In genomic region chr11:70562995-70563469, GRCm38 (mm10) we compare ENCODE assay signal across 8 mouse cellular contexts. TPM values are rescaled to one million over a fixed set of nuclear protein-coding genes. Genes with fewer than 3 reads are reported as not detected.
DNase-seq lines count a peak whose midpoint lies in the region; ATAC-seq and TF ChIP-seq lines count a peak whose summit lies in the region.

No protein-coding gene starts in this region.

- DNase-seq in liver, adult 2 months (ENCODE audit: extremely low read depth, low read depth, low spot score): no peak
- DNase-seq in liver: no peak
- no peak for DNase-seq in embryonic facial prominence, embryonic 14.5 days (ENCODE audit: low spot score)
- no peak for DNase-seq in cerebellum, adult 9-11 months
- no peak for DNase-seq in thymus, adult 18-20 months
- DNase-seq in thymus, postnatal 14 days: no peak

- TF ChIP-seq POLR2A in liver, adult 2 months (IDR thresholded peaks at IDR 0.05; ENCODE audit: extremely low read depth, insufficient read depth, low read length): no peak

- peak overlapping the region; percentile 83 for H3K4me2 ChIP-seq in embryonic facial prominence, embryonic 14.5 days (ENCODE audit: low read depth, low read length)
- H3K4me2 ChIP-seq in intestine, embryonic 16.5 days (ENCODE audit: low read depth, low read length): peak overlapping the region; percentile 87
- H3K4me2 ChIP-seq in neural tube, embryonic 12.5 days (replicated peaks): peak overlapping the region; percentile 97

- H3K79me2 ChIP-seq in liver, adult 2 months (ENCODE audit: control insufficient read depth, insufficient read depth, low read length): peaks cover 19% of the 10 kb centered on the region

- WGBS in liver, adult 2 months: under 1% methylated on average over 31 of the region's 31 CpGs
- WGBS in embryonic facial prominence, embryonic 14.5 days: 0% methylated on average over 4 of the region's 31 CpGs
- WGBS in intestine, embryonic 16.5 days: under 1% methylated on average over 31 of the region's 31 CpGs
- 0% methylated on average over 31 of the region's 31 CpGs for WGBS in neural tube, embryonic 12.5 days

- H3K36me3 ChIP-seq in liver, adult 2 months (ENCODE audit: control insufficient read depth, insufficient read depth, low read length): no peaks in the 10 kb centered on the region
- H3K36me3 ChIP-seq in embryonic facial prominence, embryonic 14.5 days (ENCODE audit: control insufficient read depth, insufficient read depth, low read length): peaks cover 4% of the 10 kb centered on the region; the same call in 1 of the 2 replicates
- no peaks in the 10 kb centered on the region for H3K36me3 ChIP-seq in intestine, embryonic 16.5 days (ENCODE audit: control insufficient read depth, insufficient read depth, low read length)
- 0 out of 2 replicates have a peak, but pooled peaks cover 2% of the 10 kb centered on the region for H3K36me3 ChIP-seq in neural tube, embryonic 12.5 days

- peak overlapping the region; percentile 84 for H3K4me3 ChIP-seq in liver, adult 2 months (ENCODE audit: insufficient read depth, low read depth, low read length)
- H3K4me3 ChIP-seq in embryonic facial prominence, embryonic 14.5 days (ENCODE audit: low read depth, low read length): peak overlapping the region; percentile 83
- H3K4me3 ChIP-seq in intestine, embryonic 16.5 days (ENCODE audit: low read length): peak overlapping the region; percentile 74
- H3K4me3 ChIP-seq in neural tube, embryonic 12.5 days: peak overlapping the region; percentile 83

- no peak for TF ChIP-seq CTCF in liver, adult 2 months (IDR thresholded peaks at IDR 0.05; ENCODE audit: low read depth, low read length)

- H3K27ac ChIP-seq in liver, adult 2 months (replicated peaks; ENCODE audit: insufficient read depth, low read depth, low read length): peak overlapping the region; percentile 50
- peak overlapping the region; percentile 86 for H3K27ac ChIP-seq in embryonic facial prominence, embryonic 14.5 days (replicated peaks; ENCODE audit: low read depth, low read length)
- peak overlapping the region; percentile 92 for H3K27ac ChIP-seq in intestine, embryonic 16.5 days (ENCODE audit: low read length)
- H3K27ac ChIP-seq in neural tube, embryonic 12.5 days: 0 out of 2 replicates have a peak overlapping the region, but pooled peaks have one; percentile 13

- H3K9me3 ChIP-seq in embryonic facial prominence, embryonic 14.5 days (ENCODE audit: control insufficient read depth, low read length): no peaks in the 10 kb centered on the region
- no peaks in the 10 kb centered on the region for H3K9me3 ChIP-seq in intestine, embryonic 16.5 days (ENCODE audit: control insufficient read depth, low read length)
- H3K9me3 ChIP-seq in neural tube, embryonic 12.5 days: no peaks in the 10 kb centered on the region

- peak overlapping the region; percentile 89 for H3K9ac ChIP-seq in liver, adult 2 months (ENCODE audit: low read depth, low read length)
- H3K9ac ChIP-seq in embryonic facial prominence, embryonic 14.5 days (ENCODE audit: low read depth, low read length): peak overlapping the region; percentile 83
- peak overlapping the region; percentile 88 for H3K9ac ChIP-seq in intestine, embryonic 16.5 days (ENCODE audit: low read depth, low read length)
- peak overlapping the region; percentile 80 for H3K9ac ChIP-seq in neural tube, embryonic 12.5 days

- peaks cover 19% of the 10 kb centered on the region for H3K4me1 ChIP-seq in liver, adult 2 months (ENCODE audit: control insufficient read depth, insufficient read depth, low read length)
- peaks cover 10% of the 10 kb centered on the region for H3K4me1 ChIP-seq in embryonic facial prominence, embryonic 14.5 days (ENCODE audit: control insufficient read depth, insufficient read depth, low read length)
- peaks cover 26% of the 10 kb centered on the region for H3K4me1 ChIP-seq in intestine, embryonic 16.5 days (ENCODE audit: control insufficient read depth, insufficient read depth, low read length)
- H3K4me1 ChIP-seq in neural tube, embryonic 12.5 days: peaks cover 38% of the 10 kb centered on the region

- no peaks in the 10 kb centered on the region for H3K27me3 ChIP-seq in liver, adult 2 months (ENCODE audit: control insufficient read depth, insufficient read depth, low read length)
- no peaks in the 10 kb centered on the region for H3K27me3 ChIP-seq in embryonic facial prominence, embryonic 14.5 days (replicated peaks; ENCODE audit: control insufficient read depth, insufficient read depth, low read length)
- no peaks in the 10 kb centered on the region for H3K27me3 ChIP-seq in intestine, embryonic 16.5 days (replicated peaks; ENCODE audit: control insufficient read depth, insufficient read depth, low read length)
- no peaks in the 10 kb centered on the region for H3K27me3 ChIP-seq in neural tube, embryonic 12.5 days (replicated peaks)

- 0 out of 2 replicates have a peak, but pooled peaks have one; percentile 4 for ATAC-seq in embryonic facial prominence, embryonic 14.5 days (ENCODE audit: low read depth)
- ATAC-seq in intestine, embryonic 16.5 days: no peak; the same call in 1 of the 2 replicates
- ATAC-seq in neural tube, embryonic 12.5 days (ENCODE audit: low FRiP score, low read depth): no peak; the same call in 1 of the 2 replicates

RNA-seq across cellular contexts. Expression of gene Mink1, which starts 0.4 kb away (rescaled TPM):
- total RNA-seq in liver, adult 2 months (2014; rRNA removed): 11.0 and 14.4 TPM in 2 replicates
- 38.4 and 51.4 TPM in 2 replicates for polyA plus RNA-seq in liver, adult 2 months (2012; rRNA removed)
- 17.2 and 18.3 TPM in 2 replicates for polyA plus RNA-seq in embryonic facial prominence, embryonic 14.5 days (2014; fragmentation: Nextera tagmentation; extraction: Ambion mirVana)
- 9.3 and 10.6 TPM in 2 replicates for polyA plus RNA-seq in intestine, embryonic 16.5 days (2015; fragmentation: Nextera tagmentation; extraction: Ambion mirVana)
- 15.8 and 16.6 TPM in 2 replicates for polyA plus RNA-seq in neural tube, embryonic 12.5 days (2016; fragmentation: Nextera tagmentation; extraction: Ambion mirVana)

RNA-seq across cellular contexts. Expression of gene Pld2, which starts 23.2 kb away (rescaled TPM):
- 3.3 and 3.8 TPM in 2 replicates for total RNA-seq in liver, adult 2 months (2014; rRNA removed)
- 6.4 and 9.5 TPM in 2 replicates for polyA plus RNA-seq in liver, adult 2 months (2012; rRNA removed)
- polyA plus RNA-seq in embryonic facial prominence, embryonic 14.5 days (2014; fragmentation: Nextera tagmentation; extraction: Ambion mirVana): 9.2 and 9.5 TPM in 2 replicates
- 9.3 and 10.0 TPM in 2 replicates for polyA plus RNA-seq in intestine, embryonic 16.5 days (2015; fragmentation: Nextera tagmentation; extraction: Ambion mirVana)
- 4.7 and 5.8 TPM in 2 replicates for polyA plus RNA-seq in neural tube, embryonic 12.5 days (2016; fragmentation: Nextera tagmentation; extraction: Ambion mirVana)

RNA-seq across cellular contexts. Expression of gene Gm40193, which starts 30.3 kb away (rescaled TPM):
- total RNA-seq in liver, adult 2 months (2014; rRNA removed): not detected in 2 replicates
- polyA plus RNA-seq in liver, adult 2 months (2012; rRNA removed): not detected in 2 replicates
- polyA plus RNA-seq in embryonic facial prominence, embryonic 14.5 days (2014; fragmentation: Nextera tagmentation; extraction: Ambion mirVana): 1.1 and 2.7 TPM in 2 replicates
- not detected in 2 replicates for polyA plus RNA-seq in intestine, embryonic 16.5 days (2015; fragmentation: Nextera tagmentation; extraction: Ambion mirVana)
- not detected in 2 replicates for polyA plus RNA-seq in neural tube, embryonic 12.5 days (2016; fragmentation: Nextera tagmentation; extraction: Ambion mirVana)

RNA-seq across cellular contexts. Expression of gene Psmb6, which starts 37.9 kb away (rescaled TPM):
- 291 and 298 TPM in 2 replicates for total RNA-seq in liver, adult 2 months (2014; rRNA removed)
- polyA plus RNA-seq in liver, adult 2 months (2012; rRNA removed): 312 and 336 TPM in 2 replicates
- polyA plus RNA-seq in embryonic facial prominence, embryonic 14.5 days (2014; fragmentation: Nextera tagmentation; extraction: Ambion mirVana): 706 and 727 TPM in 2 replicates
- 626 and 669 TPM in 2 replicates for polyA plus RNA-seq in intestine, embryonic 16.5 days (2015; fragmentation: Nextera tagmentation; extraction: Ambion mirVana)
- polyA plus RNA-seq in neural tube, embryonic 12.5 days (2016; fragmentation: Nextera tagmentation; extraction: Ambion mirVana): 779 and 832 TPM in 2 replicates

RNA-seq across cellular contexts. Expression of gene Gltpd2, which starts 44.0 kb away (rescaled TPM):
- 74.9 and 91.6 TPM in 2 replicates for total RNA-seq in liver, adult 2 months (2014; rRNA removed)
- polyA plus RNA-seq in liver, adult 2 months (2012; rRNA removed): 276 and 320 TPM in 2 replicates
- polyA plus RNA-seq in embryonic facial prominence, embryonic 14.5 days (2014; fragmentation: Nextera tagmentation; extraction: Ambion mirVana): 0.53 and 0.84 TPM in 2 replicates
- 1.9 and 2.0 TPM in 2 replicates for polyA plus RNA-seq in intestine, embryonic 16.5 days (2015; fragmentation: Nextera tagmentation; extraction: Ambion mirVana)
- 0.22 and 0.42 TPM in 2 replicates for polyA plus RNA-seq in neural tube, embryonic 12.5 days (2016; fragmentation: Nextera tagmentation; extraction: Ambion mirVana)

Comparison
In these comparisons a context has a peak if more than half of its experiments do, and no peak if none do; other contexts are left out.
1. H3K27ac ChIP-seq: peak in every context shown above with its lines; median percentile 92 in intestine, embryonic 16.5 days; 86 in embryonic facial prominence, embryonic 14.5 days; 50 in liver, adult 2 months; 13 in neural tube, embryonic 12.5 days.